Comparison of ENCODE assay signal across 8 mouse cellular contexts in genomic region chr14:20294947-20295346, GRCm38 (mm10). TPM values are rescaled to one million over a fixed set of nuclear protein-coding genes. Genes with fewer than 3 reads are reported as not detected.
A peak's percentile ranks its signal among the peaks of the same experiment; 100 is the strongest.
DNase-seq lines count a peak whose midpoint lies in the region; ATAC-seq lines count a peak whose summit lies in the region.

No protein-coding gene starts in this region.

- H3K36me3 ChIP-seq in kidney, embryonic 14.5 days (ENCODE audit: control insufficient read depth, insufficient read depth, low read length) = no peaks in the 10 kb centered on the region
- H3K36me3 ChIP-seq in hindbrain, embryonic 12.5 days = no peaks in the 10 kb centered on the region
- H3K36me3 ChIP-seq in midbrain, embryonic 13.5 days = no peaks in the 10 kb centered on the region

- no peak overlapping the region for H3K27ac ChIP-seq in kidney, embryonic 14.5 days (ENCODE audit: low read depth, low read length)
- H3K27ac ChIP-seq in hindbrain, embryonic 12.5 days = no peak overlapping the region
- no peak overlapping the region for H3K27ac ChIP-seq in midbrain, embryonic 13.5 days

- peaks cover 5% of the 10 kb centered on the region; the same call in 1 of the 2 replicates for H3K4me1 ChIP-seq in kidney, embryonic 14.5 days (ENCODE audit: control insufficient read depth, insufficient read depth, low read length)
- H3K4me1 ChIP-seq in hindbrain, embryonic 12.5 days = 0 out of 2 replicates have a peak, but pooled peaks cover 5% of the 10 kb centered on the region
- peaks cover 12% of the 10 kb centered on the region for H3K4me1 ChIP-seq in midbrain, embryonic 13.5 days (replicated peaks)

- 50% methylated on average over 8 of the region's 8 CpGs for WGBS in kidney, embryonic 14.5 days
- WGBS in hindbrain, embryonic 12.5 days = 46% methylated on average over 8 of the region's 8 CpGs
- 51% methylated on average over 8 of the region's 8 CpGs for WGBS in midbrain, embryonic 13.5 days

- peak overlapping the region; percentile 56 for H3K9ac ChIP-seq in kidney, embryonic 14.5 days (ENCODE audit: low read depth, low read length)
- H3K9ac ChIP-seq in hindbrain, embryonic 12.5 days = peak overlapping the region; percentile 2; the same call in 1 of the 2 replicates
- H3K9ac ChIP-seq in midbrain, embryonic 13.5 days (replicated peaks) = peak overlapping the region; percentile 60

- H3K27me3 ChIP-seq in kidney, embryonic 14.5 days (ENCODE audit: control insufficient read depth, insufficient read depth, low read length) = no peaks in the 10 kb centered on the region
- no peaks in the 10 kb centered on the region for H3K27me3 ChIP-seq in hindbrain, embryonic 12.5 days
- no peaks in the 10 kb centered on the region for H3K27me3 ChIP-seq in midbrain, embryonic 13.5 days

- DNase-seq in kidney, adult 18-20 months = no peak
- peak; percentile 11 for DNase-seq in MN1 (ENCODE audit: low spot score)
- no peak for DNase-seq in frontal cortex, postnatal 10 days (ENCODE audit: low spot score in 2 of 2)
- DNase-seq in spleen, postnatal 10 days (ENCODE audit: low spot score in 2 of 2) = no peak
- no peak for DNase-seq in cerebellum, postnatal 4 days (ENCODE audit: low spot score in 2 of 2)

- ATAC-seq in kidney, embryonic 14.5 days (ENCODE audit: low FRiP score, low TSS enrichment) = no peak
- ATAC-seq in hindbrain, embryonic 12.5 days (ENCODE audit: low FRiP score) = peak; percentile 47; the same call in 1 of the 2 replicates
- ATAC-seq in midbrain, embryonic 13.5 days = no peak

- H3K4me2 ChIP-seq in kidney, embryonic 14.5 days (replicated peaks; ENCODE audit: low read depth, low read length) = peak overlapping the region; percentile 50
- H3K4me2 ChIP-seq in hindbrain, embryonic 12.5 days (replicated peaks) = peak overlapping the region; percentile 50
- H3K4me2 ChIP-seq in midbrain, embryonic 13.5 days (replicated peaks) = peak overlapping the region; percentile 58

- H3K4me3 ChIP-seq in kidney, embryonic 14.5 days (ENCODE audit: low read length) = peak overlapping the region; percentile 49
- H3K4me3 ChIP-seq in hindbrain, embryonic 12.5 days = peak overlapping the region; percentile 46
- peak overlapping the region; percentile 54 for H3K4me3 ChIP-seq in midbrain, embryonic 13.5 days (replicated peaks)

- no peaks in the 10 kb centered on the region for H3K9me3 ChIP-seq in kidney, embryonic 14.5 days (ENCODE audit: control insufficient read depth, low read length)
- no peaks in the 10 kb centered on the region for H3K9me3 ChIP-seq in hindbrain, embryonic 12.5 days (replicated peaks)
- no peaks in the 10 kb centered on the region for H3K9me3 ChIP-seq in midbrain, embryonic 13.5 days

RNA-seq across cellular contexts. Expression of gene Nudt13, which starts 0.5 kb away (rescaled TPM):
- 13.1 and 18.4 TPM in 2 replicates for polyA plus RNA-seq in kidney, embryonic 14.5 days (2014; fragmentation: Nextera tagmentation; extraction: Ambion mirVana)
- 11.7 and 12.5 TPM in 2 replicates for polyA plus RNA-seq in hindbrain, embryonic 12.5 days (2016; fragmentation: Nextera tagmentation; extraction: Ambion mirVana)
- 12.7 and 14.6 TPM in 2 replicates for polyA plus RNA-seq in midbrain, embryonic 13.5 days (2015; fragmentation: Nextera tagmentation; extraction: Ambion mirVana)

RNA-seq across cellular contexts. Expression of gene Kcnk16, which starts 25.9 kb away (rescaled TPM):
- not detected in 2 replicates for polyA plus RNA-seq in kidney, embryonic 14.5 days (2014; fragmentation: Nextera tagmentation; extraction: Ambion mirVana)
- 0.14 TPM in 1 of 2 replicates, not detected in the other for polyA plus RNA-seq in hindbrain, embryonic 12.5 days (2016; fragmentation: Nextera tagmentation; extraction: Ambion mirVana)
- 0.07 TPM in 1 of 2 replicates, not detected in the other for polyA plus RNA-seq in midbrain, embryonic 13.5 days (2015; fragmentation: Nextera tagmentation; extraction: Ambion mirVana)

RNA-seq across cellular contexts. Expression of gene Ecd, which starts 53.0 kb away (rescaled TPM):
- 49.6 and 66.1 TPM in 2 replicates for polyA plus RNA-seq in kidney, embryonic 14.5 days (2014; fragmentation: Nextera tagmentation; extraction: Ambion mirVana)
- polyA plus RNA-seq in hindbrain, embryonic 12.5 days (2016; fragmentation: Nextera tagmentation; extraction: Ambion mirVana) = 55.0 and 59.5 TPM in 2 replicates
- 56.9 and 57.1 TPM in 2 replicates for polyA plus RNA-seq in midbrain, embryonic 13.5 days (2015; fragmentation: Nextera tagmentation; extraction: Ambion mirVana)

RNA-seq across cellular contexts. Expression of gene Fam149b, which starts 53.0 kb away (rescaled TPM):
- polyA plus RNA-seq in kidney, embryonic 14.5 days (2014; fragmentation: Nextera tagmentation; extraction: Ambion mirVana) = 33.0 and 44.4 TPM in 2 replicates
- polyA plus RNA-seq in hindbrain, embryonic 12.5 days (2016; fragmentation: Nextera tagmentation; extraction: Ambion mirVana) = 52.5 and 53.2 TPM in 2 replicates
- polyA plus RNA-seq in midbrain, embryonic 13.5 days (2015; fragmentation: Nextera tagmentation; extraction: Ambion mirVana) = 45.3 and 47.1 TPM in 2 replicates

Comparison
In these comparisons a context has a peak if more than half of its experiments do, and no peak if none do; other contexts are left out.
1. H3K9ac ChIP-seq: peak in every context shown above with its lines; median percentile 60 in midbrain, embryonic 13.5 days; 56 in kidney, embryonic 14.5 days; 2 in hindbrain, embryonic 12.5 days.